Mouse (Mus musculus) layer of hippocampus, postnatal 36 days (tissue): ENCODE data around the gene Anks3. TPM values are rescaled to one million over a fixed set of nuclear protein-coding genes. Genes with fewer than 3 reads are reported as not detected.
A peak's percentile ranks its signal among the peaks of the same experiment; 100 is the strongest.

Experiments
- DNase-seq, 2 experiments: peaks; one replicate each; pipeline ENCODE4 v3.0.0; 2022
- total RNA-seq, 2 experiments: library from RNA; stranded (reverse); gene quantifications; 2 replicates each; pipeline ENCODE4 v1.2.3; 2021

Anks3 gene
- total RNA-seq, 2 experiments from 2014 or later: 75.0 to 83.5 TPM

DNA sequence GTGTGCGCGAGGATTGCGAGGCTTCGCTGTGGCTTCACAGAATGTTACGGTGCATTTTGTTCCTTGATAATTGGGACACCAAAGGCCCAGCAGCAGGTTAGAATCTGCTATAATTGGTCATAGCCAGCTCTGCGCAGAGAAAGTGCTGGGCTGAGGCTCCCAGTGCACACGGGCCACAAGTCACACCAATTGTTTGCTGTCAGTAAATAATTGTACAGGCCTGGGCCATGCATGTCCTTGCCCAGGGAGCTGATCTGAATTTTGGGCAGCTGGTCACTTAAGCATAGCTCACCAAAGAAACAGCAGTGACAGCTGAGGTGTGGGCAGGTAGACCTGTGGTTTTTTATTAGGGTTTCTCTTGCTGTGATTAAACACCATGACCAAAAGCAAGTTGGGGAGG lies 36.0 kb downstream of the Anks3 start:
- DNase-seq: no peak

DNA sequence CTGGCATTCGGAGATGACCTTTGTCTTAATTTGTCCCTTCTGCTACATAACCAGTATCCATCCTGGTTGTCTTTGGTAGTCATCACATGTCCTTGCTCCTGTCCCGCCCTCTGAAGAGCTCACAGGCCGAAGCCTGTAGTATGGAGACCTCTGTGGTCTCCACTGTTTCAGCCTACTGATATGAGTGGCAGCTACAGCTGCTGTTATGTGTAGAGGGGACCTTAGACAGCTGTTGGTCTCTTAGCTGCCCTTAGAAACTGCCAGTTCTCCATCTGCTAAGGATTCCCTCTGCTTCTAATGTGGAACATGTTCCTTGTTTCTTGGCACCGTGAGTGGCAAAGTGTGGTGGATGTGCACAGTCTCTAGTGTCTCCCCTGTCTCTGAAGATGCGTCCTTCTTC lies 40.0 kb downstream of the Anks3 start:
- DNase-seq: no peak

DNA sequence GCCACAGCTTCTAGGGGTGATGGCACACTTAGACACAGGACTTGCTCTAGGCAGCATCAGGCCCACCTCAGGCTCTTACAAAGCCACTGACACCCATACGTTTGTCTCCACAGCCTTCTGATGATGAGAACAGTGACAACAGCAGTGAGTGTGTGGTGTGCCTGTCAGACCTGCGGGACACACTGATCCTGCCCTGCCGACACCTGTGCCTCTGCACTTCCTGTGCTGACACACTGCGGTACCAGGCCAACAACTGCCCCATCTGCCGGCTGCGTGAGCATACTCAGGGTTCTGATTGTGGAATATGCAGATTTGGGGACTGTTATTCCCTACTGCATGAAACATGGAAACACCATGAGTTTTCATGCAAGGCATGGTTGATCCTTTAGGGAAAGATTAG lies 41.5 kb downstream of the Anks3 start:
- DNase-seq: no peak

DNA sequence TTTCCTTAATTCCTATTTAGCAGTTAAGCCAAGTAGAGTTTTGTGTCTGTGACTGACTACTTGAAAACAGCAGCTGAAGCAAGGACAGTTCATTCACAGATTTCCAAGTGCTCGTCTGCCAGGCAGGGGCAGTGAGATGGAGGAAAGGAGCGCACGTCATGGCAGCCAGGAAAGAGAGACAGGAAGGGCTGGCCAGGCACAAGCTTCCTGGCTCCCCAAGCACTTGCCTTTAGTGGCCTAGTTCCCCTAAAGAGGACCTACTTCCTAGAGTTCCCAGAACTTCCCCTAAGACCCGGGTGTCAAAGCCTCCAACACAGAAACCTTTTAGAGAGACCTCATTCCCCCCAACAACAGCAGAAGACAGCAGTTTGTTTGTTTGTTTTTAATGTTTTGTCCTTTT lies 43.4 kb downstream of the Anks3 start:
- DNase-seq: no peak

DNA sequence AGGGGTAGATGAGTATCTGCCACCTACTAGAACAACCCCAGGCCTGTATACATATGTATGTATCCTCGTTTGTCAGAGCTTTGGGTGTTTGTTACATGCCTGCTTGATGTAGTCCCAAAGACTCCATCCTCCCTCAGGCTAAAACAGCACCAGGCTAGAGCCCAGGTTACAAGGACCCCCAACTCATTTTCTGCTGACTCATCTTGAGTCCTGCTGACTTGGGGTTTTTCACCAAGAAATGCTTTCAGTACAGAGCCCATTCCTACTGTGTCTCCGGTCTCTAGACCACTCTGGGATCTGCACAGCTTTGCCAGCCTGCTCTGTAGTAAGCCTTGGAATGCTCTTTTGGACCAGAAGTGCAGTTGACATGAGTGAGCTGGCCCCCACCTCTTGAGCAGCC lies 47.4 kb downstream of the Anks3 start:
- no peak for DNase-seq

DNA sequence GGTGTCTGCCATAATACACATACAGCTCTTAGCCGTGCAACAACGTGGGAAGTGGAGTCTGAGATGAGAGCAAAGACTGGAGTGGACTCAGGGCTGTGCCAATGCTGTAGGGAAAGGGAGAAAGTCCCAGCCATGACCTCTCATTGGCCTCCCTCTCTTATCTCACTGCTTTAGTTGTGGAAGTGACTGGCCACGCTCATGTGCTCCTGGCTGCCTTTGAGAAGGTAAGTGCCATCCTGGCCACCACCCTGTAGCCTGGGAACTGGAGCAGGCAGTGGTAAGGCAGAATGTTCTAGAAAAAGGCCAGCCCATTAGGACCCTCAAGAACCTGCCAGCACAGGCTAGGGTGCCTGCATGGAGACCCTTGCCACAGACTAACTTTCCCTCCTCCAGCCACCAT lies 48.1 kb downstream of the Anks3 start:
- no peak for DNase-seq

DNA sequence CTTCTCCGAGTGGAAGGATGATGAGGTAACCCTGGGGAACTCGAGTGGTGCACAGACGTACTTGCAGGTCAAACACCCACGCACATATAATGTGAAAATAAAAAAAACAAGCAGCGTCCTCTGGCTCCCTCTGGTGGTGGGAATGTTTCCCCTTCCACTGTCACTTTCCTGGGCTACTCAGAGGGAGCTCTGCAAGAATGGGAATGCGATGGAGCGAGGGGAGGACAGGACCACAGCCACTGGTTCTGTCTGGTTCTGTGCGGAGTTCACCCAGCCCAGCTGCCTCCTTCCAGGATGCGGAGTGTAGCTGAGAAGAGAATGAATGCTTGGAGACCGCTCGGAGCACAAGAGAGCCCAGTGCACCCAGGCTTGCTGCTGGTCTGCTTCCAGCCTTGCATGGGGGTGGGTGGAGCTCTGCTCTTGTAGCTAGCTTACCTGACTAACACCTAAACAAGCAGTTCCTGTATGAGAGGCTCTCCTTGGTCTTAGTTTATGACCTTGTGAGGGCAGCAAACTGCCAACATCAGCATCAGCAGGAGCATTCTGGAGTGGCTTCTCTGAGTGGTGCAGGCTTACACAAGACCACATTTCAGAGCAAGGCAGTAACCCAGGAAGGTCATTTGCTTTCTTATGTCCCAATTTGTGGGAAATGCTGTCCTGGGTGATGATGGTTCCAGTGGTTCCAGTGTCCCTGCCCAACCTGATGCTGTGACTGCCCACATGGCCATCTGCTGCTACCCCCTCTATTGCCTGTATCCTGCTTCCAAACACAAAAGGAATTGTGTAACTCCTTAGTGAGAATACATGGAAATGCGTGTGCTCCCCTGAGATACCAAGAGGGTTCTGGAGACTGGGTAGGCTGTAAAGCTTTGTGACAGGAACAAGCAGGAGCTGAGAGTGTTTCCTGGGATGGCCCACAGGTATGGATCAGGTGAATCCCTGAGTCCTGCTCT lies 49.9 kb downstream of the Anks3 start:
- peak; percentile 84 to 86 for DNase-seq

DNA sequence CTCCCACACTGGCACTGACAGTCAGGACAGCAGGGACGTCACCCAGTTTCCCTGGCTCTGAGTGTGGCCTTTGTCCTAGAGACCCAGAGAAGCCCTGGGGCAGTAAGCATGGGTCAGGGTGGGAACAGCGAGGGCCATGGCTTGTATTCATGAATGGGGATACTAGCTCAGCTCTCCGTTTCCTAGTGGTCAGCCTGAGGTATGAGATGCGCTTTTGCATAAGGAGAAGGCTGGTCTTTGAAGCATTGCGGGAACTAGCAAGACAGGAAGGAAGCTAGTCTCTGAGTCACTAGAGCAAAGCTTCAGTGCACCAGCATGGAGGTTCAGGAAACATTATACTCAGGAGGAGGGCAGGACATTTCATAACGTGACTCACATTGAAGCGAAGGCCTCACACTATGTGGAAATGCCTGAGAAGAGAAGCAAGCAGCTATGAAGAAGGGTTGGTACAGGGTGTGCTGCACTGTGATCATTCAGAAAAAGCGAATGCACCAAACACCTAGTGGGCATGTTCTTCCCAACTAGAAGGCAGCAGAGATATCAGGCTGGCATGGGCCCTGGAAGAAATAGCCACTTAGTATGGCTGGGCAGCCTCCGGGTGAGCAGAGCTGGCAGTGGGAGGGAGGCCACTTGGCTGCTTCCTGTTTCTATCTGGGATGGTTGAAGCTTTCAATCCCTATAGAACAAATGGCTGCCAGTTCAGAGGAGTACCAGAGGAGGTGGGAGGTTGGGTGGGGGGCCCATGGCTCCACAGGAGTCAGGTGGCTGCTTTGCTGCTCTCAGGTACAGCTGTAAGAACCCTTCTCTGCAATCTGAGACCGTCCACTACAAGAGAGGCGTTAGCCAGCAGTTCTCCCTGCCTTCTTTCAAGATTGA lies 50.9 kb downstream of the Anks3 start:
- no peak for DNase-seq

DNA sequence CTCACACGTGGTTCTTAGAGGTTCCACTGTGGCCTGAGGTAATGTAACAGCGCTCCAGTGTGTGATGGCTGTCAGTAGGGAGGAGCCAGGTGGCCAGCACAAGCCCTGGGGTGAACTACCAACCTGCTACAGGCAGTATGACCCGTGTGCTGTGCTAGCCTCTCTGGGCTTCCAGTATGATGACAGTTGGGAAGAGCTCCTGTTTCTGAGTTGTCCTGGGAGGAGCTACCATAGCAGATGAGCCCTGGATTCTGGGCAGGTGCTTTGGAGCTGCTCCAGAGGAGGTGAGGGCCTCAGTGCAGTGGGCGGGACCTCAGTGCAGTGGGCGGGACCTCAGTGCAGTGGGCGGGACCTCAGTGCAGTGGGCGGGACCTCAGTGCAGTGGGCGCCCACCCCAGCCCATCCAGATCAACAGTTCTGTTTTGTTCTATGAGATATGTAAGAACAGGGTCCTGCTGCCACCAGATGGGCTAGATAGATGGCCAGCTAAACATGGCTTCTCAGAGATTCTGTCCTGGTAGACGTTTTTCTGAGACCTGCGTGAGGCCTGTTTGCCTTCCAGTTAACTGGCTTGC lies 51.8 kb downstream of the Anks3 start:
- DNase-seq: no peak

DNA sequence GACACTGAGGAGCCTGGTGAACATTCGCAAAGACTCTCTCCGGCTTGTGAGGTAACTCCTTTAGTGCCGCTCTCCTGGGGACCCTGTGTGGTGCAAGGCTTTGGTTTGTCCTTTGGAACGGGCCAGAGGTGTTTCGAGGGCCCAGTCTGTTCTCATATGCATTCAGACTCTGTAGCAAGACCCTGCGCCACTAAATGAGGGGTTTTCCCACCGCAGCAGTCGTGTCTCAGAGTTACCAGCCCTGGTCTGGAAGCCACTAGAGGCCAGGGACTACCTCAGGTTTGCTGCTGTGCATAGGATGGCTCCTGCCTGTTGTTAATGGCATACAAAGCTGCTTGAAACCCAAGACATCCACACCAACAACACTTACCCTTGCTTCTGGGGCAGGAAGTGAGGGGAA lies 53.2 kb downstream of the Anks3 start:
- no peak for DNase-seq

DNA sequence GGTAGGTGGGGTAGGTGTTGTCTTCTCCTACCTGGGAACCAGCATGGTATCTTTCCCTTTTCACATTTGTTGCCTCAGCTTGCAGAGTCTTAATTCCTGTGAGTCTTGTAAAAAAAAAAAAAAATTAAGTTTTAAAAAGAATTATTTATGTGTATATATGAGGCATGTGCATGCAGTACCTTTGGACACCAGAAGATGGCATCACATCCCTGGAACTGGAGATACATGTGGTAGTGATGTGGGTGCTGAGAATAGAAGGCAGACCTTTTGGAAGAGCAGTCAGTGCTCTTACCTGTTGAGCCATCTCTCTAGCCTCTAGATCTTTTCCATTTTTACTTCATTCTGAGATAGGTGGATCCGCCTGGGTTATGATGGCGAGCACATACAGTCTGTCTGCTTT lies 54.3 kb downstream of the Anks3 start:
- DNase-seq: no peak

DNA sequence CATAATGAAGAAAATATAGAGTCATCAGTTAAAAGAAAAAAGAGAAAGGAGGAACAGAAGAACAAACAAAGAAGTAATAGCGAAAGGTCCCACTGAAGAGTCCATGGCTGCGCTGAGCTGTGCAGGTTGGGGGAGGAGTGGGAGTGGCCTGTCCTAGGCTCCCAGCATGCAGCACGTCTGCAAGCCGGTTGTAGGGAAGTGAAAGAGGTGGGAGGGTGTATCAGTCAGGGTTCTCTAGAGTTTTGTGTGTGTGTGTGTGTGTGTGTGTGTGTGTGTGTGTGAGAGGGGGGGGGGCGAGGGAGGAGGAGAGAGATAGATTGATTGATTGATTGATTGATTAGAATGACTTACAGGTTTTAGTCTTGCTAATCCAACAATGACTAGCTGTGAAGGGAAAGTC lies 56.0 kb downstream of the Anks3 start:
- DNase-seq: no peak

DNA sequence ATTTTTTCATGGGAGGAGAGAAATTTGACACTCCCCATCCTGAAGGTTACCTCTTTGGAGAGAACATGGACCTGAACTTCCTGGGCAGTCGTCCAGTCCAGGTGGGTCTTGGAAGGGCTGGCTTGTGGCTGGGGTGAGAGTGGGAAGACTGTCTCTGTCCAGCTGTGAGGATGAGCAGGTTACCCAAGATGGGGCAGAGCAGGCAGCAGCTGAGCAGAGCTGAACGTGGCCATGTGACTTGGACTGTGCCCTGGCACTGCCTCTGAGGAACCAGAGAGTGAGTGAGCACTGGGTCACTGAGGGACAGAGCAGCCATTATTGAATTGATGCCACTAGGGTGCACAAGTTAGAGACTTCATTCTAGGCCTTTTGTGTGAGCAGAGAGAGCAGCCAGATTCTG lies 56.6 kb downstream of the Anks3 start:
- no peak for DNase-seq

DNA sequence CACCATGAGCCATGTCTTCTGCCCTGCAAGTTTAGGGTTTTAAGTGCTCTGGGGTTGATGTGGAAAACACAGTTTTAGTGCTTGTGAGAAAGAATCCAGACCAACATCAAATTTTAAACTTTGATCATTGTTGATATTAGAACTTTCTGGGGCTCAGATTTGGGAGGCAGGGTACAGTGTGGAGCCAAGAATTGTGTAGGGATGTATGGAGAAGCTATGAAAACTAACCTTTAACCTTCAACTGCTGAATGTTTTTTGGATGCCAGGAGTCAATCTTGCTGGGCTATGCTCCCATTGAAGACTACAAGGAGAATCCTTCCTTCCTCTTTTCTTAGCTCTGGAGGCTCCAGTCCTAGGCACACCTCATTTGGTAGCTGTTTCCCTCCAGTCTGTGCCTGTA lies 57.4 kb downstream of the Anks3 start:
- DNase-seq: no peak

DNA sequence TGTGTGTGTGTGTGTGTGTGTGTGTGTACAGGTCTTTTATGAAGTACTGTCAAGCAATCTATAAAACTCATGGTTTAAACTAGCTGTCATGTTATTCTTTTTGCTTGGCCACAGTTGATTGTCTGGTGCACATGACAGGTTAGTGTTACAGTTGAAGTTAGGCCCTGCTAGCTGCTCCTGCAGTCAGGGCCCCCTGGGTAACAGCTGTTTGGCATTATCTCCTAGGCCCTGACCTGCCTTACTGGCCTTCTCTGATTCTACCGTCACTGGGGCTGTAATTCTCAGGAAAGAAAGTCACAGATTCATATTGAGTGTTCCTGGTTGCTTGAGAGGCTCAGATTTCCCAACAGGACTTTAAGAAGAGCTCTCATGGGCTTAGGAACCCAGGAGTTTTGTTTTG lies 58.4 kb downstream of the Anks3 start:
- no peak for DNase-seq

DNA sequence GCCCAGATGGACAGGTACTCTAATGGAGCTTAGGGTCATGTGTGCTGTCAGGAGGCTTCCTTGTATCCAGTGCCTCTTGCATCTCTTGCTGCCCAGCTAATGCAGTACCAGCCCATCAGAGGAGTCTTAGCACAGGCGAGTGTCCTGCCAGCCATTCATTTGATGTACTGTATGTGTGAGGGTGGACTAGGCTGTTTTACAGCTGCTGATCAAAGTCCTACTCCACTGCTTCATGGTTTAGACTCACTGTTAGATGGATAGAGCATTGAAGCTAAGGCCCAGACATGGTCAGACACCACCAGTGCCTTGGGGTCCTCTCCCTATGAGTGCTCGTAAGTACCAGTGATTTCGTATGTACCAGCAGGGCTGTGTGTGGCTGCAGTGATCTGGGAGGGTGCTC lies 59.1 kb downstream of the Anks3 start:
- DNase-seq: no peak

DNA sequence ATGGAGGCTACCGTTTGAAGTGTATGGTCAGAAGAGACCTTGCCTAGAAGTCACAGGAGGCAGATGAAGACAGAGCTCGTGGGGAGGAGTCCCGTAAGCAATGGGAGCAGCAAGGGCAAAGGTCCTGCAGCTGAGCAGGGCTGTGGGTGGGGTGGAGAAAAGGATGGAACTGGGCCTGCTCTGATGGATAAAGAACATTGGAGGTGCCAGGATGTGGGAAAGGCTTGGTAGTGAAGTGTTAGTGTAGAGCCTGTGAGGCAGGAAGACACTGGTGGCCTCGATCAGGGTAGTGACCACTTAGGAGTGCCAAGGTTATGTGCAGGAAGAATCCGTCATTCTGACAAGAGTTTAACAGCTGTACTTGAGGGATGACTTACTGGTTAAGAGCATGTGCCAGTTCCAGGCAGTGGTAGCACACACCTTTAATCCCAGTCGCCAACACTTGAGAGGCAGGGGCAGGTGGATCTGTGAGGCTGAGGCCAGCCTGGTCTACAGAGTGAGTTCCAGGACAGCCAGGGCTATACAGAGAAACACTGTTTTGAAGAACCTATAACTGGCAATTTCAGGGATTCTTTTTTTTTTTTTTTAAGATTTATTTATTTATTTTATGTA lies 60.4 kb downstream of the Anks3 start:
- DNase-seq: no peak

DNA sequence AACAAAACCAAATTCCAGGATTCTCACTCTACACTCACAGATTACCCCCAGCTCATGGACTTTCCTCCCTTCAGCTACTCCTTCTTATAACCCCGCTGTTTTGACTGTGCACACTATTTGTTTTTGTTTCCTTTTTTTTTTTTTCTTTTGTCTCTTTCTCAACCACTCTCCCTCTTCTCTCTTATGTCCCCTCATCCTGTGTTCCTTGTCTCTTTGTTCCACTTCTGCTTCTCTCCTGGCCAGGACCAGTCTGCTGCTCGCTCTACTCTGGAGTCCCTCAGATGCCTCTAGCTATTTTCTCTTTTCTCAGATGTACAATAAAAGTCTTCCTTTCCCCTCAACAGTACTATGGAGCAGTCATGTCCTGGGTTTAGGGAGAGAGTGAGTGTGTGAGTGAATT lies 61.6 kb downstream of the Anks3 start:
- no peak for DNase-seq

DNA sequence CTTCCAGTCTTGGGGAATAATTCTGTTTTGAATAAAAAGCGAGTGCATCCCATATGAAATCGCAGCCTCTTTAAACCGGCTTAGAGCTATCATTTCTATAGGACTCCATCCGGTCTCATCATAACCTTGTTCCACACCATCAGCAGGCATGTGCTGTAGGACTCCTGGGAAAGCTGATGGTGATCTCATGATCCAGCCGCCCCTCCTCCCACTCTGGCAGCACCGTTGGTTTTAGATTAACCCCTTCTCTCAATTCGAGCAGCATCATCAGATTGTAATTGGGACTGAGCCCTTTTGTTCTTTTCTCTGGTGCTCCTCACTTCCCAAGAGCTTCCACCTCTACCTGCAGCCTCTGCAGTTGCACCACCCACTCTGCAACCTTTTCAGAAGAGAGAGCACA lies 62.8 kb downstream of the Anks3 start:
- no peak for DNase-seq

DNA sequence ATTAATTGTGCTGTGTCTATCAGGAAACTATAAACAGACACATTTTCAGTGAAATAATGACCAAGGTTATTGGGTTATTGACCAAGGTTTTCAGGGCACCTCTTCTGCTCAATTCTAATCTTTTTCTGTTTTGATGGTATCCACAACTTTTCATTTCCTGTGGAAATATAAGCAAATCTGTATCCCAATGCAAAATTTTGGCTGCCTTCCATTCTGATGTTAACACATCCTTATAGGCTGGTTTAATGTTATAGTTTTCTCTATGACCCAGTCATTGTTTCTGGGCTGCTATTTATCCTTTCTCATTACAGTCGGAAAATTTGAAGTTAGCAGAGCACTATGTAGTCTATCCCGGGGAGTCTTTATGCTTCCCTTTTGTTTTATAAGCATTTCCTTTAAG lies 64.3 kb downstream of the Anks3 start:
- no peak for DNase-seq

DNA sequence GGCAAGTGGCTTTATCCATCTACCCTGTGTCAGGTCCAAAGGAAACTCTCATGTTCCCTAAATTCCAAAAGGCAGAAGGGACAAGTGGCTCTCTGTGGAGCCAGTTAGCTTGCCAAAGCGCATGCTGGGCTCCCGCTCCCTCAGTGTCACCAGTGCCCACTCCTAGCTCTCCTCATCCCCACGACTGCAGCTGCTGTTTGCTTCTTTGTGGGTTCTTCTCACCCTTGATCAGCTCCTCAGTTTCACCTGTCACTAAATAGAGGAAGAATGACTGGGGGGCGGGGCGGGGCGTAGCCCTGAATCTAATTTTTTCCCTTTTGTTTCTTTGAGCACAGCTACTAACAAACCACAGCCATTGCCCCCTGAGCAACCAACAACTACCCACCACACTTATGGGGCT lies 65.1 kb downstream of the Anks3 start:
- no peak for DNase-seq

DNA sequence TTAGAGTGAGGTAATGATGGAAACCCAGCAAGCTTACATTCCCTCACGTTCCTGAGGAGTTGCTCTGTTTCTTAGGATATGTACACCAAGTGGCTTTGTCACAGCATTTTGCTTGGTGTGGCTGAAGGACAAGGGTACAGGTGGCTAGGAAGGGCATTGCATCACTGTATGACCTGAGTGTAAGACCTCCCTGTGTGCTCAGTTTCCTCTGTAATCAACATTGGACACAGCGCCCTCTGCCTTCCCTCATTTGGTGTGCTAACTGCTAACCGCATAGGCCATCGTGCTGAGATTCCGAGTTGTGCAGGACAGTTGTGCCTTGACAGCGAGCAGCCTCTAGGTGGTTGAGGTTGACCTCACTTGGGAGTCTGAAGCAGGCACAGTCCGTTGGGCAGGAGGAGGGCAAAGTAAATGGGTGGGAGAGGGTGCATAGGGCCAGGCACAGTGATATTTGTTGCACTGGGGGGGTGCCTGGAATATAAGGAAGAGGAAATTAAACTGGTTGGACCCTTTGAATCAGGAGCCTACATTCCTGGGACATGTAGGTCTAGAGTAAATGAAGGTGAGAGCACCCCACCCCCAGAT lies 66.8 kb downstream of the Anks3 start:
- no peak for DNase-seq
